Mouse (Mus musculus): ENCODE measurements at regions not wholly inside any gene's neighbourhood (a gene's known extent, or its start where the extent isn't known, plus 50 kb on each side); places are given as distances from the start of the nearest gene placed in this dataset.

GRCm38 (mm10) chr2:117666528-117666927 lies 323.7 kb upstream of the Rasgrp1 start:
- no peak for TF ChIP-seq POLR2AphosphoS5 (IDR thresholded peaks at IDR 0.05; ENCODE audit: insufficient replicate concordance, low read depth, low read length)
- TF ChIP-seq GATA1 (IDR thresholded peaks at IDR 0.05; ENCODE audit: borderline replicate concordance, low read length): no peak
- TF ChIP-seq TAL1 (conservative IDR thresholded peaks at IDR 0.05; ENCODE audit: low read depth, low read length): no peak
- TF ChIP-seq CTCF (IDR thresholded peaks at IDR 0.05; ENCODE audit: low read depth, low read length): no peak
- TF ChIP-seq GATA2 (IDR thresholded peaks at IDR 0.05; ENCODE audit: borderline replicate concordance, low read depth, low read length): no peak
- Histone ChIP-seq H3K9me3 (replicated peaks) (peaks cover 10% of the 10 kb centered on the region), H3K36me3 (replicated peaks) (no peaks in the 10 kb centered on the region), H3K4me1 (ENCODE audit: insufficient read depth, low read depth, low read length) (no peaks in the 10 kb centered on the region), H3K4me3 (ENCODE audit: low read depth, low read length) (no peak overlapping the region), H3K27me3 (ENCODE audit: insufficient read depth, low read length) (no peaks in the 10 kb centered on the region)
- ATAC-seq (ENCODE audit: extremely low read depth, insufficient number of reproducible peaks, low FRiP score, poor library complexity, severe bottlenecking): no peak
- DNase-seq (ENCODE audit: low spot score): no peak

DNA sequence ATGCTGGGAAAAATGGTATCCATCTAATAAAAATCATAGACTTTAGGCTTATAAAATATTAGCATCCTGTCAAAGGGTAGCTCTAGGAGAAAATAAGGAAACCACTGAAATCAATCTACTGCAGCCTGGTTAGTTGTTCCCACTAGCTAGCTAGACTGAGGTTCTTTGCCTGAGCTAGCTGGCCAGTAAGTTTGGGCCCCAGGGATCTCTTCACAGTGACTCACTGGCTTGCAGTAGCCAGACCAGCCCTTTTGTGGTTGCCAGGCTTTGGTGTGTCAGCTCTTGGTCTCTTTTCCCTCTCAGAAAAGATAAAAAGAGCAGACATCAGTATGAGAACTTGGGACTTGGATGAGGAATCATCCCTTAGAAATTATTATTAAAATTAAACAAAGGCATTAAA lies 325.3 kb upstream of the Rasgrp1 start:
- DNase-seq (ENCODE audit: low spot score) (no peak), ATAC-seq (ENCODE audit: extremely low read depth, insufficient number of reproducible peaks, low FRiP score, poor library complexity, severe bottlenecking) (no peak)
- H3K36me3 ChIP-seq (replicated peaks): no peaks in the 10 kb centered on the region
- H3K27me3 ChIP-seq (ENCODE audit: insufficient read depth, low read length): no peaks in the 10 kb centered on the region
- H3K9me3 ChIP-seq (replicated peaks): peaks cover 10% of the 10 kb centered on the region
- no peaks in the 10 kb centered on the region for H3K4me1 ChIP-seq (ENCODE audit: insufficient read depth, low read depth, low read length)
- H3K4me3 ChIP-seq (ENCODE audit: low read depth, low read length): no peak overlapping the region
- TF ChIP-seq POLR2AphosphoS5 (IDR thresholded peaks at IDR 0.05; ENCODE audit: insufficient replicate concordance, low read depth, low read length) (no peak), GATA1 (IDR thresholded peaks at IDR 0.05; ENCODE audit: borderline replicate concordance, low read length) (no peak)

GRCm38 (mm10) chr2:117674877-117675276 lies 332.1 kb upstream of the Rasgrp1 start:
- no peaks in the 10 kb centered on the region for H3K27me3 ChIP-seq (ENCODE audit: insufficient read depth, low read length)
- H3K36me3 ChIP-seq (replicated peaks): no peaks in the 10 kb centered on the region
- DNase-seq (ENCODE audit: low spot score): no peak
- peaks cover 4% of the 10 kb centered on the region for H3K9me3 ChIP-seq (replicated peaks)
- H3K4me3 ChIP-seq (ENCODE audit: low read depth, low read length): no peak overlapping the region
- TF ChIP-seq GATA2 (IDR thresholded peaks at IDR 0.05; ENCODE audit: borderline replicate concordance, low read depth, low read length) (no peak), GATA1 (IDR thresholded peaks at IDR 0.05; ENCODE audit: borderline replicate concordance, low read length) (no peak), POLR2AphosphoS5 (IDR thresholded peaks at IDR 0.05; ENCODE audit: insufficient replicate concordance, low read depth, low read length) (no peak), CTCF (IDR thresholded peaks at IDR 0.05; ENCODE audit: low read depth, low read length) (no peak), TAL1 (conservative IDR thresholded peaks at IDR 0.05; ENCODE audit: low read depth, low read length) (no peak)
- no peak for ATAC-seq (ENCODE audit: extremely low read depth, insufficient number of reproducible peaks, low FRiP score, poor library complexity, severe bottlenecking)
- H3K4me1 ChIP-seq (ENCODE audit: insufficient read depth, low read depth, low read length): no peaks in the 10 kb centered on the region

DNA sequence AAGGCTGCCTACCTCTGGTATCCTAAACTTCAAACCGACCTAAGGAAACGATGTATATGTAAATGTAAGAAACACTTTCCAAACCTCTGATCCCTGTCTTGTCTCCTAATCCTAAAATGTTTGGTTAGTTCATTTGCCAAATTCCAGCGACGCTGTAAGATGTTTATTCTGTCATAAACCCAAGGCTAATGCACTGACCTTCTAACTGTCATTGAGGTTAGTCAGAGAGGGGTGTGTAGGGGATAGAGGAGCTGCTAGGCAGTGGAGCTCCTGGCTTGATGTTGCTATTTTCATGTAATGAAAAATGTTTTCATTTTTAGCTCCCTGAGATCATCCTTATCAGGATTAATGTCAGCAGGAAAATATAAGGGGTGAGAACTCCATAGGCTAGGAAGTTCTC lies 335.8 kb upstream of the Rasgrp1 start:
- Histone ChIP-seq H3K27me3 (ENCODE audit: insufficient read depth, low read length) (no peaks in the 10 kb centered on the region), H3K4me1 (ENCODE audit: insufficient read depth, low read depth, low read length) (no peaks in the 10 kb centered on the region), H3K9me3 (replicated peaks) (peaks cover 5% of the 10 kb centered on the region), H3K36me3 (replicated peaks) (no peaks in the 10 kb centered on the region), H3K4me3 (ENCODE audit: low read depth, low read length) (no peak overlapping the region)
- no peak for DNase-seq (ENCODE audit: low spot score)
- TF ChIP-seq GATA2 (IDR thresholded peaks at IDR 0.05; ENCODE audit: borderline replicate concordance, low read depth, low read length) (no peak), TAL1 (conservative IDR thresholded peaks at IDR 0.05; ENCODE audit: low read depth, low read length) (no peak), CTCF (IDR thresholded peaks at IDR 0.05; ENCODE audit: low read depth, low read length) (no peak), POLR2AphosphoS5 (IDR thresholded peaks at IDR 0.05; ENCODE audit: insufficient replicate concordance, low read depth, low read length) (no peak), GATA1 (IDR thresholded peaks at IDR 0.05; ENCODE audit: borderline replicate concordance, low read length) (no peak)
- ATAC-seq (ENCODE audit: extremely low read depth, insufficient number of reproducible peaks, low FRiP score, poor library complexity, severe bottlenecking): no peak

- peaks cover 3% of the 10 kb centered on the region; the same call in 1 of the 2 replicates for H3K9me3 ChIP-seq (replicated peaks)
- no peaks in the 10 kb centered on the region for H3K36me3 ChIP-seq (replicated peaks)
- DNase-seq (ENCODE audit: low spot score): no peak
- H3K4me3 ChIP-seq (ENCODE audit: low read depth, low read length): no peak overlapping the region
- TF ChIP-seq GATA1 (IDR thresholded peaks at IDR 0.05; ENCODE audit: borderline replicate concordance, low read length): no peak
- TF ChIP-seq CTCF (IDR thresholded peaks at IDR 0.05; ENCODE audit: low read depth, low read length): no peak
- TF ChIP-seq GATA2 (IDR thresholded peaks at IDR 0.05; ENCODE audit: borderline replicate concordance, low read depth, low read length): no peak
- TF ChIP-seq TAL1 (conservative IDR thresholded peaks at IDR 0.05; ENCODE audit: low read depth, low read length): no peak
- TF ChIP-seq POLR2AphosphoS5 (IDR thresholded peaks at IDR 0.05; ENCODE audit: insufficient replicate concordance, low read depth, low read length): no peak
- no peaks in the 10 kb centered on the region for H3K27me3 ChIP-seq (ENCODE audit: insufficient read depth, low read length)
- ATAC-seq (ENCODE audit: extremely low read depth, insufficient number of reproducible peaks, low FRiP score, poor library complexity, severe bottlenecking): no peak
- no peaks in the 10 kb centered on the region for H3K4me1 ChIP-seq (ENCODE audit: insufficient read depth, low read depth, low read length)
Observed at GRCm38 (mm10) chr2:117685836-117686453, 343.1 kb upstream of the Rasgrp1 start.

DNA sequence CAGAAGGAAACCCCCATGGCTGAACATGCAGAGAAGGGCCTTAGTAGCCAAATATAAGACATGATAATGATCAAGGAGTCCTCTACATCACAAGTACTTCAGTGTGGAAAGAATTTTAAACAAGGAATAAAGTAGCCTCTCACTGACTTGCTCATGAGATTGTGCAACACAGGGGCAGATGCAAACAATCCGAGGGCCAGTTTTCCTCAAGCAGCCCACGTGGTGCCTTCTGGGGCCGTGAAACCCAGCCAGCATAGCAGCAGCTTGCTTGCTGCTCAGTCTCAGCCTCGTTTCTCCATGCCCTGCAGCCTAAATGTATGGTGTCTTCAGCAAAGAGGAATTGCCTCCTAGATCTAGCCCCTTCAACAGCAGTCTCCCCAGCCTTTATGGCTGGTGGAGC lies 350.7 kb upstream of the Rasgrp1 start:
- H3K4me3 ChIP-seq (ENCODE audit: low read depth, low read length): no peak overlapping the region
- H3K36me3 ChIP-seq (replicated peaks): no peaks in the 10 kb centered on the region
- no peaks in the 10 kb centered on the region for H3K4me1 ChIP-seq (ENCODE audit: insufficient read depth, low read depth, low read length)
- no peaks in the 10 kb centered on the region for H3K27me3 ChIP-seq (ENCODE audit: insufficient read depth, low read length)
- H3K9me3 ChIP-seq (replicated peaks): peaks cover 3% of the 10 kb centered on the region
- ATAC-seq (ENCODE audit: extremely low read depth, insufficient number of reproducible peaks, low FRiP score, poor library complexity, severe bottlenecking) (no peak), DNase-seq (ENCODE audit: low spot score) (no peak)
- no peak for TF ChIP-seq TAL1 (conservative IDR thresholded peaks at IDR 0.05; ENCODE audit: low read depth, low read length)
- TF ChIP-seq GATA2 (IDR thresholded peaks at IDR 0.05; ENCODE audit: borderline replicate concordance, low read depth, low read length): no peak
- no peak for TF ChIP-seq GATA1 (IDR thresholded peaks at IDR 0.05; ENCODE audit: borderline replicate concordance, low read length)
- TF ChIP-seq POLR2AphosphoS5 (IDR thresholded peaks at IDR 0.05; ENCODE audit: insufficient replicate concordance, low read depth, low read length): no peak
- no peak for TF ChIP-seq CTCF (IDR thresholded peaks at IDR 0.05; ENCODE audit: low read depth, low read length)

Measured in G1E (cell line).